Mouse (Mus musculus): ENCODE data around the gene Antxr1.
A peak's percentile ranks its signal among the peaks of the same experiment; 100 is the strongest.

The Antxr1 gene

DNA sequence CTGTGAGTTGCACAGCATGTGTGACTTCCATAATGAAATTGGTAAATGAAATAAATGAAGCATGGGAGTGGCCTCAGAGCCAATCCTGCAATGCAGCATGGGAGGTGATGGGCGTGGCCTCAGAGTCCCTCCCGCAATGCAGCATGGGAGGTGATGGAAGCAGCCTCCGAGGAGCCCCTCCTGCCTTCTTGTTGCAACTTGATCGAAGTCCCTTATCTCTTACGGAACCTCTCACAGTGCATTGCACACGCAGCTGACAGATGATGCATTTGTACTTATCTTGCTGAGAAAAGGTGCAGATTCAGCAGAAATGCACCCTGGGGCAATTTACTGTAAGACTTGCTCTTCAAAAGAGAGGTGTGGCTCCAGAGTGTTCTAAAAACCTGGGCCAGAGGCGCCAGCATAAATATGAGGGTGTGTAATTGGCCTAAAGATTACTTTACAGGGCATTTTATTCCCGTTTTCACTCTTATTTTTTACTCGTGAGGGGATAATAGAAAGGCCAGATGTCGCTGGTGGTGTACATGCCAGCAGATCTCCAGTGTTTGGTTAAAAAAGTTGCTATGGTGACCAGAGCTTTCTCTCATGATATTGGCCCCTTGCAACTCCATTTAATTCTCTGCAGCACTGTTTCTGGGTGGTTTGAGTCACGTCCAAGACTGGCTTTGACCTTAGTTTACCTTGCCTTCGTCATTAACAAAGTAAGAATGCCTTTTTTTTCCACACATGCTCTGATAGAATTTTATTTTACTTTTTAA, 195.6 kb downstream of the Antxr1 start:
- DNase-seq (ENCODE audit: low read depth), result no peak

DNA sequence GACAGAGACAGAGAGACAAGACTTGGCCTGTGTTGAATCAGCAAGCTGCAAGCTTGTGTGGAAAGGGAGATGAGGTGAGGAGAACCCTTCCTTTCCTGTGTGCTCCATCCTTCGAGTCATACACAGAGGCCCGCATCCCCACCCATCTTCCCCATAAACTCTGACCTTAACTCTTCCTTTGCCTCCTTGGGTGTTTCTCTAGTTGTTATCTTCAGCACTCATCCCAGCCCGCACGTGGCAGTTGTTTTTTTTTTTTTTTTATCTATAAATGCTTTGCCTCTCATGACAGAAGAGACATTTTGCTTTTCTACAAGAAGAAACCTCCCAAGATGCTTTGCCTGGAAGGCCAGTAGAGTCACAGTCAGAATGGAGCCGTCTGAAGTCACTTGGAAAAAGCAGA, 197.1 kb downstream of the Antxr1 start:
- DNase-seq (ENCODE audit: low read depth), result no peak

DNA sequence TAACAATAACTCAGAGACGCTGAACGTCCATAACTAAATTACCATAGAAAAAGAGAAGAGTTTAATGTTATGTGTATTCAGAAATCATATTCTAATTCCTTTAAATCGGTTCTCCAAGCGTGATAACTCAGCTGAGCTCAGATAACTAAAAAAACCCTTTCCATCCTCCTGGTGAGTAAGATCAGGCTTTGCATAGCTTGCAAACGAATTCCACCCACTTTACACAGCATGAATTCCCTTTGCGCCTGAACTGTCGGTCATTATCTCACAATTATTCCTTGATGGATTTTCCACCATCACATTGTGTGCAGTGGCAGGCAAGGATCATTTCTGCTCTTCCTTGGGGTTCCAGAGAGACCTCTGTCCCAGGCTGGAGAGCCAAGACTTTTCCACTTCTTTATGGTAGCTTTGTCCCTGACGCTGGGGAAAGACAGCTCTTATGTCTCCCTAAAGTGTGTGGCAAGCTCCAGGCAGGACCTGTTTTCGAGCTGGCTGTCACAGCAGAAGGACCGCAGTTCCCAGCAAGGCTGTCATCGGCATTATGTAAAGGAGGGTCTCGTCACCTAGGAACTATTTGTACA, 201.6 kb downstream of the Antxr1 start:
- DNase-seq (ENCODE audit: low read depth), result no peak

DNA sequence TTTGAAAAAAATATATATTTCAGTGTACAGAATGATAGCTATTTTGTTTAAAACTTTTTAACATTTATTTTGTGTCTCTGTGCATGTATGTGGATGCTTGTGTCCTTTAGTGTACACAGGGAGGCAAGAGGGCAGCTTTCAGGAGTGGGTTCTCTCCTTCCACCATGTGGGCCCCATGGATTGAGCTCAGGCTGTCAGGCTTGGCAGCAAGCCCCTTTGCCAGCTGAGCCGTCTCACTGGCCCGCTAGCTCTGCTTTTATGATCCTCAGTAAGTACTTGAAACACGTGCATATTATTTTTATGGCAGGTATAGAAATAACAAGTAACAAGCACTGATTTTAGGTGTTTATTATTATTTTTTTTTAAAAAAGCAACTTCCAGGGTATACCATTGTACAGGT, 202.1 kb downstream of the Antxr1 start:
- DNase-seq (ENCODE audit: low read depth), result no peak

DNA sequence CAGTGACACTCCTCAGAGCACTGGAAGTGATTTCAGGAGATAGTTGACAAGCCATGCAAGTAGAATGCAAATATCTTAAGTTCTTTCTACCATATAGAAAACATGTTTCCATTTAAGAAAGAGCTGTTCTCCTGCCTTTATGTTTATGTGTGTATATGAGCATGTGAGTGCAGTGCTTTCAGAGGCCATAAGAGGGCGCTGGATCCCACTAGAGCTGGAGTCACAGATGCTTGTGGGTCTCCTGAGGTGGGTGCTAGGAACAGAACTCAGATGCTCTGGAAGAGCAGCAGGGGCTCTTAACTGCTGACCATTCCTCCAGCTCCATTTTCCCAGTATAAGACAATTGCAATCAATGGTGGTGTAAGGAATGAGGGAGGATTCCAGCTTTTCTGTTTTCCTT, 204.5 kb downstream of the Antxr1 start:
- DNase-seq (ENCODE audit: low read depth), result no peak

DNA sequence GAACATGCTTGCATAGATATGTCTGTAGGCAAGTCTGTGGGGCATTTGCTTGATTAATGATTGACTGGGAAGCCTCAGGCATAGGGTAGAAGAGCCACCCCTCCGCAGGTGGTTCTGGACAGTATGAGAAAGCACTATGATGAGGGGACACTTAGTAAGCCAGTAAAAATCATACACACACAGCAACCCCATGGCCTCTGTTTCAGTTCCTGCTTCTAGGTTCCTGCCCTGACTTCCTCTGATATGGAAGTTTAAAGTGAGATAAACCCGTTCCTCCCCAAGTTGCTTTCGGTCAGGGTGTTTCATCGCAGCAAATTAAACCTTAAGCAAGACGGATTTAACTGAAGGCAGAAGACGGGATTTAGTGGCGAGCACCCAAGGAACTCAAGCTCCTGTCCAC, 205.0 kb downstream of the Antxr1 start:
- no peak for DNase-seq (ENCODE audit: low read depth)

DNA sequence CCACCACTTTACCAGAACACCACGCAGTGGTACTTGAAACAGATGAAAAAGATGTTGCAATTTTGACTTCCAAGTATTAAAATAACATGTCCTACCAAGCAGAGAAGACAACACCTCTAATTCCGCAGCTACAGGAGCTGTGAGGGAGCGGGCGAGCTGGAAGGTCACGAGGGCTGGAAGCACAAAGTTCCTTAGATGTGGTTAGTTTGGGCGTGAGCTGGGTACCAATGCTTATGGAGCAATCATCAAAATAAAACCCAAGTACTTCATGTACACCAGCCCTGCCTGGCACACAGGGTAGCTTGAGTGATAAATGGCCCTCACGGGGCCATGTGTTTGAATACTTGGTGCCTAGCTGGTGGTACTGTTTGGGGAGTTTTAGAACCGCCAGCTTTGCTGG, 205.8 kb downstream of the Antxr1 start:
- no peak for DNase-seq (ENCODE audit: low read depth)

DNA sequence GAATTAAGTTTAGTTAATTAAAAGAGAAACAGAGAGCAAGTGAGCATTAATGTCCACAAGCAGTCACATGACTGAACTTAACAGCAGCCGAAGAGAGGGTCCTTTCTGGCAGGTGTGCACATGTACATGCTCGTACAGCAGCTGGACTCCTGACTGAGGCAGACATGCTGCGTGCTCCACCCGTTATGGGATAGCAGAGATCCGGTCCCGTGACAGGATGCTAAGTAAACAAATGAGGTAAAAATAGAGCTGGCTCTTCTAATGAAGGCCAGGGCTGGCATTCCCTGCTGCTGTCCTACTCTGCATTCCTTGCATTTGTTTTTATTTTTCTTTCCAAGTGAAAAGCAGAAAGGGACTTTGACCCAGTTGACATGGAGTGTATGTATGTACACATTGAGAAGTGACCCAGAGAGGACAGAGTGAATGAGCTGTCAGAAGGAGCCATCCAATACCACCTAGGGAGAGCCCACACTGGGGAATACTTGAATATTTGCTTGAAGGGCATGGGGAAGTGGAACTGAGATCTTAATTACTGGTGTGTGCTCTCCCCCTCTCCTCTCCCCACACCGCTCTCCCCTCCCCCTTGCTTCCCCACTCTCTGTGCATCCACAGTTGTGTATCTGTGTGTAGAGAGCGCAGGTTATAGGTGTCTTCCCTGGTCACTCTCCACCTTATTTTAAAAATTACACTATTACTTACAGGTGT, 208.4 kb downstream of the Antxr1 start:
- no peak for DNase-seq (ENCODE audit: low read depth)

DNA sequence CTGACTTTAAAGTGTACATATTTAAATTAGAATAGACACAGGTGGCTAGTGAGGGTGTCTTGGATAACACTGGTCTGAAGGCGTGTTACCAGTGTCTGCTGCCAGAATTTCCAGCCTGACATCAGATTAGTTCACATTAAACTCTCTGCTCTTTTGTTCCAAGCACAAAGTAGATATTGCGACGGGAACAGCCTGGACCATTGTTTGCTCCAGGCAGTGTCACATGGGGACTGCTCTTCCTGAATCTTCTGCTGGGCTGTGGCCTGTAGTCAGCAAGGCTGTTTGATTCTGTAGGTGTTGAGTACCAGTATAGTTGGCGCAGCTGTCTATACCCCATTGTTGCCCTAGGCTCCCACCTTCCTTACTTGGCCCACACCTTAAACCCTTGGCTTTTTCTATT, 211.6 kb downstream of the Antxr1 start:
- DNase-seq (ENCODE audit: low read depth), result no peak

DNA sequence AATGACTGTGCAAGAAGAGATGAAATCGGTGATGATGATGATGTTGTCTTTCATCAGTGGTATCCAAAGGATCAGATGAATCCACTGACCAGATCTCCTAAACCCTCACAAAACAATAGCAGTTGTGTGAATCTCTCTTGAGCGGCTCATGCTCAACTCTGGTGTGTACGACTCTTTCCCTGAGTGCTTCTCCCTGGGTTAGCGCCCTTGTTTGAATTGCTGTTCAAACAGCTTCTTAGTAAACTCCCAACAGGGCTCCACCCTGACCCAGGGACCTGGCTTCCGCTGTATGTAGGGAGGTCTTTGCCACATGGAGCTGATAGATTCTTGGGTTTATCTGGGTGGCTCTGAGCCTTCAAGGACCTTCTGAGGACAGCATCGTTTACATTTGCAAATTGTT, 212.2 kb downstream of the Antxr1 start:
- no peak for DNase-seq (ENCODE audit: low read depth)

DNA sequence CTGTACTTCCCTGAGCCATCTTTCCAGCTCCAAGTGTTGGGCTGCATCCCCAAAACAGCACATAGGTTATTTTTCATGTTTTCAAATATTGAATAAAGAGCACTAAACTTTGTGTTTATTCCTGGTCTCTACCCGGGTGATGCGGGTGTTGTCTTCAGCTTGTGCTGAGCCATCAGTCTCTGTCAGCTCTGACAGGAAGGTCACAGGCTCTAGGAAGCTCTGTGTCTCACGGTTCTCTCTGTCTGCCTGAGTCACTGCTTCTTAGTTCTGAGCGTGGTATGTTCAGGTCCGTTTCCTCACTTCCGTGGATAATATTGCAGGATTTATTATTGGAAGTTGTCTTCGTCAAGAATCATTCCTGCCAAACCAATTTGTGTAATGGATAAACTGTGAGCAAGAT, 213.7 kb downstream of the Antxr1 start:
- no peak for DNase-seq (ENCODE audit: low read depth)

DNA sequence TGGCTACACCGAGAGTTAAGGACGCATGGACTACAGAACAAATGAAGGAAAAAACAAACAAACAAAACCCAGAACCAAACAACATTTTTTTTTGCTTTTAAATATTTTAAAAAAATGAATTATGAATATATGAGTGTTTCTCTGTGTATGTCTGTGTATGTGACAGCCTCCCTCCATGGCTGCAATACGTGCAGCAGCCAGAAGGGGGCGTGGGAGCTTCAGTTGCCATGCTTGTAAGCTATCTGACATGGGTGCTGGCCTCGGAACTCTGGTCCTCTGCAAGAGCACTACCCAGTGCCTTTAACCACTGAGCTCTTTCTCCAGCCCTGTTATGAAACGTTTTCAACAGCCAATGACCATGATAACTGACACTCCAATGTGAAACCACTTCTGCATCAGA, 215.0 kb downstream of the Antxr1 start:
- DNase-seq (ENCODE audit: low read depth), result no peak

DNA sequence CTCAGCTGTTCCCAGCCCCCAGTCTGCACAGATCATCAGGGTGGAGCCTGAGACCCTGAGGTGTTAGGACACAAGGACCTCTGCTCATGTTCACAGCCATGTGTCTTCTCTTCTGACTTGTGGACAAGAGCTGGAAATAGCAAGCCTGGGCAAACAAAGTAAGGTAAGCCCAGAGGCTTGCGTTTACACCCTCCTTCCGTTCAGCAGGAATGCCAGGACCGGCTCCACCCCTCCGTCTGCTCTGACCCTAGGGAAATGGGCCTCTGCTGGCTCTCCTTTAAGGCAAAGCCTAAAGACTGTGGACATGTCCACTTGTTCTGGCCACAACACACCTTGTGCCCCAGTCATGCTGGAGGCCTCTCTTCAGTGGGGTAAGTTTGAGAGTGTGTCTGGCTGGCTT, 215.6 kb downstream of the Antxr1 start:
- DNase-seq (ENCODE audit: low read depth), result no peak

DNA sequence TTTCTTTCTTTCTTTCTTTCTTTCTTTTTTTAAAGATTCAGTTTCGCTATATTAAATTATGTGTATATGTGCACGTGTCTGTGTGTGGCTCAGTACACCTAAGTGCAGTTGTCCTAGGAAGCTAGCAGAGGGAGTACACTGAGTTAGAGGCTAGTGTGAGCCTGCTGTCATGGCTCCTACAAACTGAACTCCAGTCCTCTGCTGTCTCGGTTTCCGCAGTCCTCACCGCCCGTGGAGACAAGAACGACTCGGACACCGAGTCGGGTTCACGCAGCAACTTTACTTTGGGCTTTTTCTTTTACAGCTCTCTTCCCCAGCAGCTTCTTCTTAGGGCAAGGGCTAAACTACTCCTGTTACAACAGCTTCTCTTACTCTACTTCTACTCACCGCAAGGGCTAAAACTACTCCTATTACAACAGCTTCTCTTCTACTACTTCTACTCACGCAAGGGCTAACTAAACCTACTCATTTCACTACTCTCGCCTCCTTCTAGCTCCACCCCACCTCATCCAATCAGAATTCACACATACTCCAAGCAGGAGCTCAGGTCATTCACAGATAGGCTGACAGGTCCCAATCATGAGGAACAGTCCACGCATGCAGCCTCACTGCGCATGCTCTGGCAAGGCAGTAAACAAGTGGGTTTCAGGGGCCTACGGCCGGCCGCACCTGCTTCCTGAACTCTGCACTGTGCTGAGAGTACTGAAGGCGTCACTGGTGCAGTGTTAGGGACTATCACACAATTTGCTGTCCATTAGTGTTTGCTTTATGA, 216.4 kb downstream of the Antxr1 start:
- no peak for DNase-seq (ENCODE audit: low read depth)

DNA sequence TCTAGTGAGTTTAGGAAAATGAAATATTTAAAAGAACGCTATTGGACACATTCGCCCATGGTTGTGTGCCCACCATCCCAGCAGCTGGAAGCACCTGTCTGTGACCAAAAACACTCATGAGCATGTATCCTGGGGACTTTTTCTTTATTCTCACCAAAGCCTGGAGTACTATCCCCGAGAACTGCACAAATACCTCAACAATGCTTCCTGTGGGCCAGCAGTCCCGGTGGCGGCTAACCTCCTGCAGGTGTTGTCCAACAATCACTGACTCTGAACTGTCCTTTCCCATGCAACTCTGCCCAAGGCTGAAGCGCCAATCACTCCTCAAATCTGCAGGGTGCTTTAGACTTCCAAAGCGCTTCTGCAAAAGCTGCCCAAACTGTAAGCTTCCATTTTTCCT, 219.0 kb downstream of the Antxr1 start:
- DNase-seq (ENCODE audit: low read depth), result no peak

DNA sequence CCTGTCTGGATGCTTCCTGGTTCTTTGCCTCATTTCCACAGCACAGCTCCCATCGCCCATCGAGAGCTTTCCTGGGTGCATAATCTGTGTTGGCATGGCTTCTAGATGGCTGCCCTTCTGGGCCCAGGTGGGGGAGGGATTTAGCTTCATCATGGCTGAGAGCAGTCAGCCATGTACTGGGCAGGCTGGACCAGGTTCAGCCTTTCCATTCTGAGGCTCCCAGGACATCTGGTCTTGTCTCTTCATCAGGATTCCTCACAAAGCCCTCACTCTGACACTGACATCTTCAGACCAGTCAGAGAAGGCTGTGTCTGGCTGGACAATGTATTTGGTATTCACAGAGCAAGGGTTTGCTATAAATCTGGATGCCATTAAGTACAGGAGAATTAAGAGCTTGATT, 219.6 kb downstream of the Antxr1 start:
- DNase-seq (ENCODE audit: low read depth), result no peak

DNA sequence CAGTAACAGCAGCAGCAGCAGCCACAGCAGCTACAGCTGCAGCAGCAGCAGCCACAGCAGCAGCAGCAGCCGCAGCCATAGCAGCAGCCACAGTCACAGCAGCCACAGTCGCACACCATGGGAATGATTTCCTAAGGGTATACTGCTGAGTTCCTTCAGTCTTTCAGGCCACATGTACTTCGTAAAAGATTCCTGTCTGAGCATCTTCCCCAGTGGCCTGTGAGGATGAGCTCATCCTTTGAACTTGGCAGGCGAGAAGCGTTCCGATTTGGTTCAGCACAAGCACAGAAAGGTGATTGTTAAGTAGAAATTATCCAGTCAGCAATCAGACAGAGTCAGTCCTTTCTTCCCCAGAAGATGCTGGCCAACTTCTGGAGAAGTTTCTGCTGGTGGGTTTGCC, 223.5 kb downstream of the Antxr1 start:
- no peak for DNase-seq (ENCODE audit: low read depth)

DNA sequence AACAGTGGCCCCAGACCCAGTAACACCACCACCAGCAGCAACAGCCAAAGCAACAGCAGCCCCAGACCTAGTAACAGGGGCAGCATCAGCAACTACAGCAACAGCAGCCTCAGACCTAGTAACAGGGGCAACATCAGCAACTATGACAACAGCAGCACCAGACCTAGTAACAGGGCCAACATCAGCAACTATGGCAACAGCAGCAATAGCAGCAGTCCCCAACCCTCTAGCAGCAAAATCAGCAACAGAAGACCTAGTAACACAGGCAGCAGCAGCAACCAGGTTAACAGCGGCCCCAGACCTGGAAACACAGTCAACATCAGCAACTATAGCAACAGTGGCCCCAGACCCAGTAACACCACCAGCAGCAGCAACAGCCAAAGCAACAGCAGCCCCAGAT, 224.1 kb downstream of the Antxr1 start:
- no peak for DNase-seq (ENCODE audit: low read depth)

DNA sequence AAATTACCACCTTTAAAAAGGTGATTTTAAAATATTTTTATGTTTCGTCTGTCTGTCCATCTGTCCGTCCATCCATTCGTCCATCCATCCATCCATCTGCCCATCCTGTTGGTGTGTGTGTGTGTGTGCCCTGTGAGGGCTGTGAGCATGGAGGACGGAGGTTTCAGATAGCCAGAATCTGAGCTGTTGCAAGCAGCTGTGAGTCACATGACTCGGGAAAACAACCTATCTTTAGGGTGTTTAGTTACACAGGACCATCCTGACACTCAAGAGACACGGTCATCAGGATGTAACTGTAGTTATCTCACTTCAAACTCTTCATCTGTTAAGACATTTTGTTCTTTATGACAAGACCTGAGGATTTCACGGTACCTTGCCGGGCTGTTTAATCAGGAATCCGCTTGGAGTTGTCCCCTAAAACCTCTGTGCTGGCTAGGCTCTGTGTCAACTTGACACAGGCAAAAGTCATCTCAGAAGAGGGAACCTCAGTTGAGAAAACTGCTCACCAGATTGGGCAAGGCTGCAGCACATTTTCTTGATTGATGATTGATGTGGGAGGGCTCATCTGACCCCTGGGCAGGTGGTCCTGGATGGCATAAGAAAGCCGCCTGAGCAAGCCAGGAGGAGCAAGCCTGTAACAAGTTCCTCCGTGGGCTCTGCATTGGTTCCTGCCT, 231.4 kb downstream of the Antxr1 start, which contains the start of gene D6Ertd527e:
Gene D6Ertd527e, plus strand, starts transcription at position 624 of the 674 bp plus-strand sequence.
- DNase-seq (ENCODE audit: low read depth), result no peak

DNA sequence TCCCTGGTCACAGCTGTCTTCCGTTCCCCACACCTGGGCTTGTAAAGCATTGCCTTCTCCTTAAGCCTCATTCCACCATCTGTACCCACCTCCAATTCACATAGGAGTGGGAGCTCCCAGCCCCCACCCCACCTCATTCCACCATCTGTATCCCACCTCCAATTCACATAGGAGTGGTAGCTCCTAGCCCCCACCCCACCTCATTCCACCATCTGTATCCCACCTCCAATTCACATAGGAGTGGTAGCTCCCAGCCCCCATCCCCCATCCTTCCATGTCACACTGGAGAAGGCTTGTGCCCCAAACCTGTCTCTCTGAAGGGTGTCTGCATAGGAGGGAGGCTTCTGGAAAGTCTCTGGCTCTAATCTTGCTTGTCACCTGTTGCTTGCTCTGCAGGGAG, 232.3 kb downstream of the Antxr1 start:
- no peak for DNase-seq (ENCODE audit: low read depth)

DNA sequence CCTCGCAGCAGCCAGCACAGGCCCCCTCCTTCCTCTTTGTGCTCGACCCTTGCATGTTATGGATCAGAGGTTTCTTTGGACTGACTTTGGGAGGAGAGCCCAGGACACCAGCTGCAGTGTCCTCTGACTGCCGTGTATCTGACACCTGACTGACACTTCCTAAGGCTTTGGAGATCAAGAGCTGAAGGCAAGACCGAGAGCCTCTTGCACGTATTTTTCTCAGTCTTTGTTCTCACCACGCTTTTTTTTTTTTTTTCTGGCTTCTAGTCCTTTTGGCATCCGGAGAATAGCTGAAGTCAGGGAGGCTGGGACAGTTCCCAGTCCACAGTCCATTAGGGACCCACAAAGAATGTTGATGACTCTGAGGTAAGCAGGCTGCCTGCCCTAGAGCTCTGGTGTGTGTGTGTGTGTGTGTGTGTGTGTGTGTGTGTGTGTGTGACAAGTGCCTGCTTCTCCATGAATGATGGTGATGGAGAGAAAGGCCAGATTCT, 233.2 kb downstream of the Antxr1 start:
- peak; percentile 77 for DNase-seq (ENCODE audit: low read depth)

DNA sequence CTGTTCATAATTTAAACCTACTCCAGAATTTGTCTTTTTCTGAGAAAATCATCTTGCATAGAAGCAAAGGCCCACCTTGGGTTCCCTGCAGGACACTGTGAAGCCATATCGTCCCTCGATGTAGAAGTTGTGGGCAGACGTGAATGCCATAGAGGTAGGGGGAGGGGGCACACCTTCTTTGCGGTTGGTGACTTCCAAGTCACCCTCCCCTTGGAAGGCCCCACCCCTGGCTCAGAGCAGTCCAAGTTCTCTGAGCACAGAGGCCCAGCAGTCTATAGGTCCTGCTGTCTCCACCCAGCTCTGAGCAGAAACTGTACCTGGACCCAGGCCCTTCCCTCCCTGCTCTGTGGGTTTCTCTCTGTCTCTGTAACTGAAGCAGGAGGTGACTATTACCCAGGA, 233.7 kb downstream of the Antxr1 start:
- no peak for DNase-seq (ENCODE audit: low read depth)

Measured in fibroblast of lung, adult 2 months (primary cell).